Mouse (Mus musculus) cerebellum, adult 2 months (tissue): ENCODE measurements around the gene Gm16253.

Experiments
- CTCF ChIP-seq: fragments of 200-500 bp; IDR thresholded peaks from 2 replicates; pipeline ENCODE4 v1.5.1; 2011; ENCODE audit warnings: low read depth, mild to moderate bottlenecking, control low read depth, low read length, moderate library complexity, borderline replicate concordance; ENCODE audit not compliant: insufficient read depth
- POLR2A ChIP-seq: fragments of 200-500 bp; IDR thresholded peaks from 2 replicates; pipeline ENCODE4 v1.6.1; 2011; ENCODE audit warnings: low read length, control low read depth, borderline replicate concordance; ENCODE audit not compliant: insufficient read depth

- TF ChIP-seq POLR2A: no peak
- no peak for TF ChIP-seq CTCF
Measured at GRCm38 (mm10) chr3:96573611-96574511, 2.9 kb upstream of the Gm16253 start.
